Mouse (Mus musculus) embryonic facial prominence, embryonic 15.5 days (tissue): ENCODE data around the gene Mab21l3. TPM values are rescaled to one million over a fixed set of nuclear protein-coding genes. Genes with fewer than 3 reads are reported as not detected.

ENCODE experiments used
- ATAC-seq: fragments of 200-750 bp; cut with Nextera tagmentation; 2 replicates; pipeline ENCODE4 v1.8.0; 2017; ENCODE audit warnings: low read depth, moderate TSS enrichment; ENCODE audit not compliant: insufficient number of reproducible peaks, low FRiP score, low TSS enrichment
- H3K27ac ChIP-seq: fragments of 300-500 bp; sonication (generic); replicated peaks from 2 replicates; pipeline ENCODE4 v1.5.1; 2015; ENCODE audit warnings: mild to moderate bottlenecking, inconsistent platforms
- H3K27me3 ChIP-seq: fragments of 300-500 bp; sonication (generic); 2 replicates; pipeline ENCODE4 v1.6.1; 2015; ENCODE audit warnings: inconsistent platforms
- H3K36me3 ChIP-seq: fragments of 300-500 bp; sonication (generic); 2 replicates; pipeline ENCODE4 v1.6.1; 2015; ENCODE audit warnings: mild to moderate bottlenecking, inconsistent platforms
- H3K4me1 ChIP-seq: fragments of 300-500 bp; sonication (generic); 2 replicates; pipeline ENCODE4 v1.6.1; 2015; ENCODE audit warnings: inconsistent platforms
- H3K4me2 ChIP-seq: fragments of 300-500 bp; sonication (generic); replicated peaks from 2 replicates; pipeline ENCODE4 v1.6.1; 2015; ENCODE audit warnings: mild to moderate bottlenecking, inconsistent platforms
- H3K4me3 ChIP-seq: fragments of 300-500 bp; sonication (generic); replicated peaks from 2 replicates; pipeline ENCODE4 v1.5.1; 2015; ENCODE audit warnings: mild to moderate bottlenecking, inconsistent platforms
- H3K9ac ChIP-seq: fragments of 300-500 bp; sonication (generic); 2 replicates; pipeline ENCODE4 v1.6.1; 2015; ENCODE audit warnings: inconsistent platforms
- H3K9me3 ChIP-seq: fragments of 300-500 bp; sonication (generic); replicated peaks from 2 replicates; pipeline ENCODE4 v1.6.1; 2016; ENCODE audit warnings: inconsistent platforms
- WGBS: fragments of 180-500 bp; shearing (Covaris S2); methylation state at CpG from one replicate; pipeline ENCODE4 v1.1.7; 2015; 5-methylcytosine and 5-hydroxymethylcytosine counted together
- polyA plus RNA-seq: library from polyadenylated mRNA; unstranded; fragments of >200 nt; fragmentation: Nextera tagmentation; extraction: Ambion mirVana; gene quantifications from 2 replicates; pipeline ENCODE4 v1.2.1, GENCODE M21; 2015

Gene Mab21l3
- polyA plus RNA-seq = 2.6 and 2.7 TPM in 2 replicates

GRCm38 (mm10) chr3:101848816-101849215, at the start of gene Mab21l3:
Gene Mab21l3, minus strand, starts transcription at chr3:101848959.
- H3K36me3 ChIP-seq = no peaks in the 10 kb centered on the region
- no peak within 1 kb of the TSS for H3K4me2 ChIP-seq
- H3K27ac ChIP-seq = no peak within 1 kb of the TSS
- no peaks in the 10 kb centered on the region for H3K27me3 ChIP-seq
- H3K9ac ChIP-seq = no peak within 1 kb of the TSS
- H3K4me1 ChIP-seq = no peaks in the 10 kb centered on the region
- no peak within 1 kb of the TSS for H3K4me3 ChIP-seq
- no peaks in the 10 kb centered on the region for H3K9me3 ChIP-seq
- WGBS = 78% methylated on average over 5 of the region's 5 CpGs
- ATAC-seq = no peak

GRCm38 (mm10) chr3:101897377-101897974, 48.7 kb upstream of the Mab21l3 start:
- no peak for ATAC-seq
- 87% methylated on average over 15 of the region's 15 CpGs for WGBS
- no peak overlapping the region for H3K4me2 ChIP-seq

DNA sequence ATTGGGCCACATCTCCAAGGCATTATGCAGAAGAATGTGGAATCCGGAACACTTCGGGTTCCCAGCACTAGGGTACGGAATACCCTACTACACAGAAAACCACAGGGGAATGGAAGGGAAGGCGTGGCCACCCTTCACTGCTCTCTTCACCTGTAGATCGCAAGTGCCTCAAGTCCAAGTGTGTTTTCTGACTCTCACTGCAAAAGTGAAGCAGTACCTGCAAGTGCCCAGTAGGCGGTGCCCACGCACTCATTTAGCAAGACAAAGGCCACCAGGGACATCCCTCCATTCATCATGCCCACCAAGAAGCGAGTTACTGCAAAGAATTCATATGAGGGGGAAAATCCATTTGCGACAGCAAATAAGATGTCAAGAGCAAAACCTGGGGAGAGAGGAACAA, 48.1 kb upstream of the Mab21l3 start:
- 0 out of 2 replicates have a peak, but pooled peaks cover 11% of the 10 kb centered on the region for H3K36me3 ChIP-seq
- WGBS = 21% methylated on average over 9 of the region's 9 CpGs
- ATAC-seq = no peak

More at GRCm38 (mm10) chr3:101897377-101897974, 48.7 kb upstream of the Mab21l3 start:
- Histone ChIP-seq H3K36me3 (0 out of 2 replicates have a peak, but pooled peaks cover 11% of the 10 kb centered on the region), H3K4me1 (0 out of 2 replicates have a peak, but pooled peaks cover 3% of the 10 kb centered on the region), H3K9ac (no peak overlapping the region), H3K27ac (no peak overlapping the region), H3K27me3 (no peaks in the 10 kb centered on the region), H3K4me3 (no peak overlapping the region), H3K9me3 (no peaks in the 10 kb centered on the region)

GRCm38 (mm10) chr3:101895376-101895910, 46.7 kb upstream of the Mab21l3 start:
- Histone ChIP-seq H3K27me3 (no peaks in the 10 kb centered on the region), H3K27ac (no peak overlapping the region), H3K9ac (no peak overlapping the region), H3K36me3 (0 out of 2 replicates have a peak, but pooled peaks cover 11% of the 10 kb centered on the region), H3K4me1 (no peaks in the 10 kb centered on the region), H3K4me2 (no peak overlapping the region), H3K9me3 (no peaks in the 10 kb centered on the region), H3K4me3 (no peak overlapping the region)
- WGBS = 83% methylated on average over 7 of the region's 7 CpGs
- no peak for ATAC-seq

More for the DNA sequence above, 48.1 kb upstream of the Mab21l3 start:
- no peak overlapping the region for H3K4me3 ChIP-seq
- H3K4me1 ChIP-seq = no peaks in the 10 kb centered on the region
- no peak overlapping the region for H3K9ac ChIP-seq
- no peaks in the 10 kb centered on the region for H3K27me3 ChIP-seq
- H3K9me3 ChIP-seq = no peaks in the 10 kb centered on the region
- H3K27ac ChIP-seq = no peak overlapping the region
- H3K4me2 ChIP-seq = no peak overlapping the region

GRCm38 (mm10) chr3:101885591-101885990, 36.8 kb upstream of the Mab21l3 start:
- Histone ChIP-seq H3K9me3 (no peaks in the 10 kb centered on the region), H3K36me3 (no peaks in the 10 kb centered on the region), H3K9ac (no peak overlapping the region), H3K4me2 (no peak overlapping the region), H3K4me1 (0 out of 2 replicates have a peak, but pooled peaks cover 2% of the 10 kb centered on the region), H3K27me3 (no peaks in the 10 kb centered on the region), H3K4me3 (no peak overlapping the region), H3K27ac (no peak overlapping the region)
- WGBS = 54% methylated on average over 3 of the region's 3 CpGs
- peak; percentile 67 for ATAC-seq

DNA sequence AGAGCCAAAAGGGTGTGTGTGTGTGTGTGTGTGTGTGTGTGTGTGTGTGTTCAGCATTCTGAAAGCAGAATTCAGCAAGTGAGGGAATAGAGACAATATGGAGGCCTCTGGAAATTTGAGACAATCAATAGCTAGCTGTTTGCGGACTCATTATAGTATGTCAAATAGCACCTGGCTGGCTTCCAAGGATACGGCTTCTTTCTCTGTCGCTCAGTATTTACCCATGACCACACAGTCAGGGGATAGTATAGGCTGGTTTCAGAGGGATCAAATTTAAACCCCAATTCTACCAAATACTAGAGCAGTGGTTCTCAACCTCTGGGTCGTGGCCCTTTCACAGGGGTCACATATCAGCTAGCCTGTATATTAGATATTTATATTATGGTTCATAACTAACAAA, 36.3 kb upstream of the Mab21l3 start:
- Histone ChIP-seq H3K27me3 (no peaks in the 10 kb centered on the region), H3K4me2 (no peak overlapping the region), H3K4me3 (no peak overlapping the region), H3K9me3 (no peaks in the 10 kb centered on the region), H3K9ac (no peak overlapping the region), H3K36me3 (peaks cover under 1% of the 10 kb centered on the region; the same call in 1 of the 2 replicates), H3K4me1 (0 out of 2 replicates have a peak, but pooled peaks cover 2% of the 10 kb centered on the region), H3K27ac (no peak overlapping the region)
- 57% methylated on average over 4 of the region's 4 CpGs for WGBS
- ATAC-seq = peak; percentile 69

DNA sequence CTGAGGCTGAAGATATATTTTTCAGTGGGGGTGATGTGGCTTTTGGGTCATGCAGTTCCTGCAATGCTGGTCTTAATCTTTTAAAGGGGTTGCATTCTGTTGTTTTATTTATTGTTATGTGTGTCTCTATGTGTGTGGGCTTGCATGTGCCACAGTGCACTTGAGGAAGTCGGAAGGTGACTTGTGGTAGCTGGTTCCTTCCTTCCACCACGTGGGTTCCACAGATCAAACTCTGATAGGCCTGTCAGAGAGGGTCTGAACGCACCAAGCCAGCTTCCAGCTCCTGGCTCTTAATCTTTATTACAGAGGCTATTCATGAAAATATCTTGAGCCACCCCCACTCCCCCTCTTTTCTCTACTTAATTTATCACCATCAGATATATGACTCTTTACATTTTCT, 35.1 kb upstream of the Mab21l3 start:
- WGBS = 71% methylated on average over 3 of the region's 3 CpGs
- H3K27ac ChIP-seq = no peak overlapping the region
- no peaks in the 10 kb centered on the region for H3K27me3 ChIP-seq
- no peak for ATAC-seq
- peaks cover 4% of the 10 kb centered on the region; the same call in 1 of the 2 replicates for H3K36me3 ChIP-seq
- H3K4me1 ChIP-seq = 0 out of 2 replicates have a peak, but pooled peaks cover 2% of the 10 kb centered on the region
- H3K9ac ChIP-seq = no peak overlapping the region
- H3K9me3 ChIP-seq = no peaks in the 10 kb centered on the region
- H3K4me3 ChIP-seq = no peak overlapping the region
- H3K4me2 ChIP-seq = no peak overlapping the region

GRCm38 (mm10) chr3:101881721-101882120, 33.0 kb upstream of the Mab21l3 start:
- Histone ChIP-seq H3K9me3 (no peaks in the 10 kb centered on the region), H3K36me3 (peaks cover 4% of the 10 kb centered on the region; the same call in 1 of the 2 replicates), H3K27me3 (no peaks in the 10 kb centered on the region), H3K4me3 (no peak overlapping the region), H3K4me2 (no peak overlapping the region), H3K27ac (no peak overlapping the region), H3K4me1 (0 out of 2 replicates have a peak, but pooled peaks cover 2% of the 10 kb centered on the region), H3K9ac (no peak overlapping the region)
- no peak for ATAC-seq
- WGBS = 46% methylated on average over 9 of the region's 9 CpGs

- Histone ChIP-seq H3K9me3 (no peaks in the 10 kb centered on the region), H3K9ac (no peak overlapping the region), H3K4me3 (no peak overlapping the region), H3K27ac (no peak overlapping the region), H3K36me3 (peaks cover 4% of the 10 kb centered on the region; the same call in 1 of the 2 replicates), H3K4me1 (0 out of 2 replicates have a peak, but pooled peaks cover 2% of the 10 kb centered on the region), H3K27me3 (no peaks in the 10 kb centered on the region), H3K4me2 (no peak overlapping the region)
- no peak for ATAC-seq
- WGBS = 70% methylated on average over 6 of the region's 6 CpGs
These were observed 32.1 kb upstream of the Mab21l3 start for GRCm38 (mm10) chr3:101880818-101881217.

DNA sequence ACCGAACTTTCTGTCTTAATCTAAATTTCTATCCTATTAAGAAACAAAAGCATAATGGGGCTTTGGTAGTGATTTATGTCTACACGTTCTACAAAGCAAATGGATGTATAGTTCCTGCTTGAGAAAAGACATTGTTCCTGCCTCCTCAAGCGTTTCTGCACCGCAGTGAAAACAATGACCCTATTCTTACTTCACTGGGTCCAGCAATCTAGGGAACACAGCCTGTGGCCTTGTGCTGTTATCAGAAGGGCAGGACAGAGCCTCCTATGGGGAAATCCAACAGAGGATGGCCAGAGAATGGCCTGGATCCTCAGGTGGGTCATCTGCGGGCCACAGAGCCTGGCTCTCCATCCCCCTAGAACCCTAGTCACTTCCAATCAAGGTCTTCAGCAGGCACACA, 29.4 kb upstream of the Mab21l3 start:
- H3K4me1 ChIP-seq = no peaks in the 10 kb centered on the region
- WGBS = 48% methylated on average over 5 of the region's 5 CpGs

DNA sequence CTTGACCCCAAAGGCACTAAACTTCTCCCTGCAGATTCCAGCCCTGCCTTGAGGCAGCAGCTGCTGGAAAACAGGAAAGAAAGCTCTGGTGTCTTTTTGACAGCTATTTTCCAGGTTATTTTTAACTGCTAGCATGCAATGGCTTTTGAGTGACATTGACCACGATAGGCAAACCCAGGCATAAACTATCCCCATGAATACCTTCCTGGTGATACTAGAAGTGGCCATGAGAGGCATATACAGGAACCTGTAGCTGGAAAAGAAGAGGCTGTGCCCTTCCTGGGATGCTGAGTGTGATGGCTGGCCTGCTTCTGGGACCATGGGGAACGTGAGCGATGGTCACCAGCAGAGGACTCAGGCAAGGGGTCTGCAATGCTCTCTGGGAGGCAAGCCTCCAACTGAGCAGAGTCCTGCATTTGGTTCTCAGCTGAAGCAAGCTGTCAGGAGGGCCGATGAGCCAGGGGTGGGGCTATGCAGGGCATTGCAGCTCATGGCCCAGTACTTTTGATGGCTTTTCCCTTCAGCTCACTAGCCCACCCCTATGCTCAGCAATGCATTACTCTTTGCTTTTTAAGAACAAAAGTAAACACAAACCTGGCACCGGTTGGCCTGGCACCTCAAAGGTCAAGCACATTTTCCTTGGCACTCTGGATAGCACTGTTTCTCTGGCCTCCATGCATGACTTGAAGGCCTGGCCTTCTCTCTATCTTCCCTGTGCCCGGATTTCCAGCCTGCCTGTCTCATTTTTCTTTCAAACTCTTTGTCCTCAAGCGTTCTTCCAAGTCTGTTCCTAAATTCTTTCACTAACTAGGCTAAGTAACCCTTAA, 27.9 kb upstream of the Mab21l3 start:
- WGBS = 71% methylated on average over 7 of the region's 7 CpGs
- no peak for ATAC-seq

More for the DNA sequence above, 29.4 kb upstream of the Mab21l3 start:
- Histone ChIP-seq H3K4me2 (no peak overlapping the region), H3K9ac (no peak overlapping the region), H3K36me3 (peaks cover 4% of the 10 kb centered on the region; the same call in 1 of the 2 replicates), H3K4me3 (no peak overlapping the region), H3K27me3 (no peaks in the 10 kb centered on the region), H3K9me3 (no peaks in the 10 kb centered on the region), H3K27ac (no peak overlapping the region)
- ATAC-seq = no peak

More for the DNA sequence above, 27.9 kb upstream of the Mab21l3 start:
- peak overlapping the region; percentile 55; the same call in 1 of the 2 replicates for H3K27ac ChIP-seq
- no peaks in the 10 kb centered on the region for H3K4me1 ChIP-seq
- peaks cover 4% of the 10 kb centered on the region; the same call in 1 of the 2 replicates for H3K36me3 ChIP-seq
- H3K9ac ChIP-seq = no peak overlapping the region
- no peaks in the 10 kb centered on the region for H3K9me3 ChIP-seq
- H3K4me3 ChIP-seq = no peak overlapping the region
- H3K27me3 ChIP-seq = no peaks in the 10 kb centered on the region
- no peak overlapping the region for H3K4me2 ChIP-seq
